Mouse (Mus musculus) neural tube, embryonic 15.5 days (tissue): ENCODE measurements at regions not wholly inside any gene's neighbourhood (a gene's known extent, or its start where the extent isn't known, plus 50 kb on each side); places are given as distances from the start of the nearest gene placed in this dataset.

Experiments used
- ATAC-seq: fragments of 200-750 bp; cut with Nextera tagmentation; 2 replicates; pipeline ENCODE4 v1.8.0; 2017; ENCODE audit warnings: mild to moderate bottlenecking, moderate TSS enrichment, moderate library complexity; ENCODE audit not compliant: low FRiP score
- H3K27ac ChIP-seq: fragments of 300-500 bp; sonication (generic); replicated peaks from 2 replicates; pipeline ENCODE4 v1.5.1; 2015; ENCODE audit warnings: mild to moderate bottlenecking, inconsistent platforms
- H3K27me3 ChIP-seq: fragments of 300-500 bp; sonication (generic); replicated peaks from 2 replicates; pipeline ENCODE4 v1.6.1; 2015; ENCODE audit warnings: inconsistent platforms
- H3K36me3 ChIP-seq: fragments of 300-500 bp; sonication (generic); 2 replicates; pipeline ENCODE4 v1.6.1; 2015; ENCODE audit warnings: inconsistent platforms
- H3K4me1 ChIP-seq: fragments of 300-500 bp; sonication (generic); 2 replicates; pipeline ENCODE4 v1.6.1; 2015; ENCODE audit warnings: inconsistent platforms
- H3K4me2 ChIP-seq: fragments of 300-500 bp; sonication (generic); 2 replicates; pipeline ENCODE4 v1.6.1; 2015; ENCODE audit warnings: inconsistent platforms, mild to moderate bottlenecking, moderate library complexity
- H3K4me3 ChIP-seq: fragments of 300-500 bp; sonication (generic); replicated peaks from 2 replicates; pipeline ENCODE4 v1.5.1; 2015; ENCODE audit warnings: mild to moderate bottlenecking, inconsistent platforms
- H3K9ac ChIP-seq: fragments of 300-500 bp; sonication (generic); replicated peaks from 2 replicates; pipeline ENCODE4 v1.6.1; 2015; ENCODE audit warnings: mild to moderate bottlenecking, inconsistent platforms
- H3K9me3 ChIP-seq: fragments of 300-500 bp; sonication (generic); replicated peaks from 2 replicates; pipeline ENCODE4 v1.6.1; 2016; ENCODE audit warnings: inconsistent platforms
- WGBS: fragments of 180-500 bp; shearing (Covaris S2); methylation state at CpG from one replicate; pipeline ENCODE4 v1.1.7; 2015; ENCODE audit warnings: mixed read lengths; 5-methylcytosine and 5-hydroxymethylcytosine counted together

- H3K27ac ChIP-seq: peak overlapping the region; percentile 74
- peak overlapping the region; percentile 29 for H3K4me2 ChIP-seq
- H3K36me3 ChIP-seq: no peaks in the 10 kb centered on the region
- H3K4me1 ChIP-seq: 0 out of 2 replicates have a peak, but pooled peaks cover 5% of the 10 kb centered on the region
- H3K9me3 ChIP-seq: no peaks in the 10 kb centered on the region
- no peaks in the 10 kb centered on the region for H3K27me3 ChIP-seq
- H3K4me3 ChIP-seq: no peak overlapping the region
- H3K9ac ChIP-seq: no peak overlapping the region
- 28% methylated on average over 17 of the region's 17 CpGs for WGBS
- peak; percentile 90 for ATAC-seq
Observed at GRCm38 (mm10) chr6:81660478-81661395, 262.7 kb upstream of the Gcfc2 start.

GRCm38 (mm10) chr6:81668944-81669343 is 254.5 kb upstream of the Gcfc2 start:
- no peak for ATAC-seq
- Histone ChIP-seq H3K27ac (no peak overlapping the region), H3K9me3 (no peaks in the 10 kb centered on the region), H3K4me2 (no peak overlapping the region), H3K4me1 (no peaks in the 10 kb centered on the region), H3K9ac (no peak overlapping the region), H3K4me3 (no peak overlapping the region), H3K27me3 (no peaks in the 10 kb centered on the region), H3K36me3 (no peaks in the 10 kb centered on the region)
- WGBS: 74% methylated on average over 1 of the region's 1 CpGs

GRCm38 (mm10) chr6:81673316-81673715 is 250.2 kb upstream of the Gcfc2 start:
- 53% methylated on average over 2 of the region's 2 CpGs for WGBS
- Histone ChIP-seq H3K27ac (no peak overlapping the region), H3K27me3 (no peaks in the 10 kb centered on the region), H3K9ac (no peak overlapping the region), H3K36me3 (no peaks in the 10 kb centered on the region), H3K4me2 (no peak overlapping the region), H3K4me1 (no peaks in the 10 kb centered on the region), H3K4me3 (no peak overlapping the region), H3K9me3 (no peaks in the 10 kb centered on the region)
- ATAC-seq: no peak

GRCm38 (mm10) chr6:81697284-81697683 is 226.2 kb upstream of the Gcfc2 start:
- H3K27me3 ChIP-seq: no peaks in the 10 kb centered on the region
- H3K4me3 ChIP-seq: no peak overlapping the region
- no peak for ATAC-seq
- H3K9ac ChIP-seq: no peak overlapping the region
- no peak overlapping the region for H3K4me2 ChIP-seq
- H3K4me1 ChIP-seq: no peaks in the 10 kb centered on the region
- H3K27ac ChIP-seq: no peak overlapping the region
- no peaks in the 10 kb centered on the region for H3K9me3 ChIP-seq
- 67% methylated on average over 7 of the region's 7 CpGs for WGBS
- no peaks in the 10 kb centered on the region for H3K36me3 ChIP-seq

GRCm38 (mm10) chr6:81698173-81698572 is 225.3 kb upstream of the Gcfc2 start:
- H3K36me3 ChIP-seq: no peaks in the 10 kb centered on the region
- ATAC-seq: no peak
- H3K27me3 ChIP-seq: no peaks in the 10 kb centered on the region
- H3K4me1 ChIP-seq: no peaks in the 10 kb centered on the region
- 88% methylated on average over 3 of the region's 3 CpGs for WGBS
- no peak overlapping the region for H3K4me3 ChIP-seq
- no peak overlapping the region for H3K4me2 ChIP-seq
- no peaks in the 10 kb centered on the region for H3K9me3 ChIP-seq
- no peak overlapping the region for H3K9ac ChIP-seq
- H3K27ac ChIP-seq: no peak overlapping the region

- Histone ChIP-seq H3K9me3 (no peaks in the 10 kb centered on the region), H3K27me3 (no peaks in the 10 kb centered on the region), H3K27ac (no peak overlapping the region), H3K4me2 (no peak overlapping the region), H3K4me1 (no peaks in the 10 kb centered on the region; the same call in 1 of the 2 replicates), H3K4me3 (no peak overlapping the region), H3K36me3 (no peaks in the 10 kb centered on the region), H3K9ac (no peak overlapping the region)
- WGBS: 61% methylated on average over 3 of the region's 3 CpGs
- no peak for ATAC-seq
Observed at GRCm38 (mm10) chr6:81714867-81715266, 208.6 kb upstream of the Gcfc2 start.

GRCm38 (mm10) chr6:81716371-81716770 is 207.1 kb upstream of the Gcfc2 start:
- no peaks in the 10 kb centered on the region for H3K27me3 ChIP-seq
- no peaks in the 10 kb centered on the region for H3K36me3 ChIP-seq
- no peak overlapping the region for H3K9ac ChIP-seq
- no peak overlapping the region for H3K4me3 ChIP-seq
- H3K9me3 ChIP-seq: no peaks in the 10 kb centered on the region
- WGBS: 78% methylated on average over 5 of the region's 5 CpGs
- H3K4me2 ChIP-seq: no peak overlapping the region
- H3K27ac ChIP-seq: no peak overlapping the region
- no peak for ATAC-seq
- H3K4me1 ChIP-seq: no peaks in the 10 kb centered on the region; the same call in 1 of the 2 replicates

GRCm38 (mm10) chr6:81724601-81725545 is 198.6 kb upstream of the Gcfc2 start:
- peak; percentile 66; the same call in 1 of the 2 replicates for ATAC-seq
- WGBS: 29% methylated on average over 4 of the region's 4 CpGs

GRCm38 (mm10) chr6:81731631-81732030 is 191.8 kb upstream of the Gcfc2 start:
- Histone ChIP-seq H3K4me1 (no peaks in the 10 kb centered on the region), H3K27ac (no peak overlapping the region), H3K36me3 (no peaks in the 10 kb centered on the region), H3K4me3 (no peak overlapping the region), H3K9ac (no peak overlapping the region), H3K27me3 (no peaks in the 10 kb centered on the region), H3K4me2 (no peak overlapping the region), H3K9me3 (no peaks in the 10 kb centered on the region)
- 89% methylated on average over 5 of the region's 5 CpGs for WGBS
- no peak for ATAC-seq

More at GRCm38 (mm10) chr6:81724601-81725545, 198.6 kb upstream of the Gcfc2 start:
- Histone ChIP-seq H3K9ac (no peak overlapping the region), H3K4me2 (no peak overlapping the region), H3K9me3 (no peaks in the 10 kb centered on the region), H3K4me1 (no peaks in the 10 kb centered on the region), H3K27me3 (no peaks in the 10 kb centered on the region), H3K27ac (no peak overlapping the region), H3K4me3 (no peak overlapping the region), H3K36me3 (no peaks in the 10 kb centered on the region)

GRCm38 (mm10) chr6:81733527-81733926 is 189.9 kb upstream of the Gcfc2 start:
- H3K27ac ChIP-seq: no peak overlapping the region
- ATAC-seq: no peak
- H3K9ac ChIP-seq: no peak overlapping the region
- H3K4me2 ChIP-seq: no peak overlapping the region
- no peak overlapping the region for H3K4me3 ChIP-seq
- H3K27me3 ChIP-seq: no peaks in the 10 kb centered on the region
- WGBS: 85% methylated on average over 3 of the region's 3 CpGs
- no peaks in the 10 kb centered on the region for H3K36me3 ChIP-seq
- no peaks in the 10 kb centered on the region for H3K4me1 ChIP-seq
- H3K9me3 ChIP-seq: no peaks in the 10 kb centered on the region

- Histone ChIP-seq H3K9ac (no peak overlapping the region), H3K9me3 (no peaks in the 10 kb centered on the region), H3K27ac (no peak overlapping the region), H3K4me1 (no peaks in the 10 kb centered on the region), H3K4me2 (no peak overlapping the region), H3K27me3 (no peaks in the 10 kb centered on the region), H3K36me3 (no peaks in the 10 kb centered on the region), H3K4me3 (no peak overlapping the region)
- WGBS: 90% methylated on average over 5 of the region's 5 CpGs
- ATAC-seq: no peak
Observed at GRCm38 (mm10) chr6:81738466-81738865, 185.0 kb upstream of the Gcfc2 start.
